Mouse (Mus musculus): ENCODE measurements at regions not wholly inside any gene's neighbourhood (a gene's known extent, or its start where the extent isn't known, plus 50 kb on each side); places are given as distances from the start of the nearest gene placed in this dataset.
A peak's percentile ranks its signal among the peaks of the same experiment; 100 is the strongest.

GRCm38 (mm10) chr10:30132243-30132642 is 68.1 kb downstream of the Cenpw start:
- no peak overlapping the region for H3K9ac ChIP-seq (ENCODE audit: insufficient read depth, low read depth)
- dilution Hi-C loops (cut with MboI; ENCODE audit: extremely low pct_ligation_motif_present, extremely low pct_unique_long_range_greater_than_20kb, low sequenced_read_pairs): no loop called here

DNA sequence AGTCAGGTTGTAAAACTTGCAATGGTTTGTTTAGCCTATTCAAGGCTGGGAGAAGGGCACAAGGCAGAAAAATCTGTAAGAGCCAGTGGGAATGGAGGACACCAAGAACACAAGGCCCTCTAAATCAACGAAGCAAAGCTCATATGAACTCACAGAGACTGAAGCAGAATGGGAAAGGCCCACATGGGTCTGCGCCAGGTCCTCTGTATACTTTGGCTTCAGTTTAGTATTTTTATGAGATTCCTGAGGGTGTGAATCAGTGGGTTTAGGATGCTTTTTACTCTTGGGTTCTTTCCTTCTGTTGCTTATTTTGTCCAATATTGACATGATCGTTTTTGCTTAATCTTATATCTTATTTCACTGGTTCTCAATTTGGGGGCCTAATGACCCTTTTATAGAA is 90.0 kb downstream of the Cenpw start:
- in situ Hi-C loops (cut with MboI; ENCODE audit: low pct_ligation_motif_present, low pct_unique_long_range_greater_than_20kb, low sequenced_read_pairs): no loop called here

More at GRCm38 (mm10) chr10:30132243-30132642, 68.1 kb downstream of the Cenpw start:
- no peaks in the 10 kb centered on the region for H3K9me3 ChIP-seq (replicated peaks; ENCODE audit: low read length)
- H3K4me3 ChIP-seq (replicated peaks in 1 of 3; ENCODE audit: low read depth in 2 of 3, low read length in 2 of 3, poor library complexity in 1 of 3): no peak overlapping the region
- no peak for TF ChIP-seq GABPA (IDR thresholded peaks at IDR 0.05; ENCODE audit: insufficient replicate concordance, low read depth, low read length)
- no peak for TF ChIP-seq IRF4 (IDR thresholded peaks at IDR 0.05; ENCODE audit: low read depth, low read length)
- peak; percentile 9 for TF ChIP-seq RAD21 (IDR thresholded peaks at IDR 0.05; ENCODE audit: low read depth, low read length)
- no peak for TF ChIP-seq MAZ (IDR thresholded peaks at IDR 0.05; ENCODE audit: low read depth, low read length)
- TF ChIP-seq SMC3 (IDR thresholded peaks at IDR 0.05; ENCODE audit: low read depth, low read length): no peak
- TF ChIP-seq CTCF (conservative IDR thresholded peaks at IDR 0.05 in 1 of 2, IDR thresholded peaks at IDR 0.05 in 1 of 2; ENCODE audit: low read depth in 2 of 2, low read length in 2 of 2): 0 out of 4 replicates have a peak, but pooled peaks of 1 of the 2 experiments have one; percentile 16
- no peak for TF ChIP-seq NELFE (IDR thresholded peaks at IDR 0.05; ENCODE audit: low read depth, low read length)
- no peak for TF ChIP-seq JUN (IDR thresholded peaks at IDR 0.05; ENCODE audit: insufficient read depth, low read depth, low read length)
- H3K79me2 ChIP-seq (replicated peaks; ENCODE audit: control insufficient read depth, extremely low read depth, insufficient read depth, poor library complexity, severe bottlenecking): no peaks in the 10 kb centered on the region
- H3K27me3 ChIP-seq (replicated peaks): no peaks in the 10 kb centered on the region
- no peaks in the 10 kb centered on the region for H3K36me3 ChIP-seq (replicated peaks in 1 of 2; ENCODE audit: control insufficient read depth in 1 of 2, insufficient read depth in 1 of 2, low read length in 1 of 2)
- H3K4me2 ChIP-seq (ENCODE audit: insufficient read depth, low read depth, poor library complexity, severe bottlenecking): no peak overlapping the region
- H3K27ac ChIP-seq (ENCODE audit: insufficient read depth, low read depth): no peak overlapping the region
- H3K4me1 ChIP-seq (ENCODE audit: control insufficient read depth in 1 of 2, insufficient read depth in 2 of 2): no peaks in the 10 kb centered on the region
- no peak for DNase-seq (ENCODE audit: extremely low read depth)
- in situ Hi-C loops (cut with MboI; ENCODE audit: low pct_ligation_motif_present, low pct_unique_long_range_greater_than_20kb, low sequenced_read_pairs): no loop called here

GRCm38 (mm10) chr10:30102443-30102842 is 97.9 kb downstream of the Cenpw start:
- DNase-seq (ENCODE audit: extremely low read depth): no peak
- Histone ChIP-seq H3K27ac (ENCODE audit: insufficient read depth, low read depth) (no peak overlapping the region), H3K9ac (ENCODE audit: insufficient read depth, low read depth) (no peak overlapping the region), H3K4me1 (ENCODE audit: control insufficient read depth in 1 of 2, insufficient read depth in 2 of 2) (no peaks in the 10 kb centered on the region), H3K4me3 (replicated peaks in 1 of 3; ENCODE audit: low read depth in 2 of 3, low read length in 2 of 3, poor library complexity in 1 of 3) (no peak overlapping the region), H3K36me3 (replicated peaks in 1 of 2; ENCODE audit: control insufficient read depth in 1 of 2, insufficient read depth in 1 of 2, low read length in 1 of 2) (no peaks in the 10 kb centered on the region), H3K4me2 (ENCODE audit: insufficient read depth, low read depth, poor library complexity, severe bottlenecking) (no peak overlapping the region), H3K9me3 (replicated peaks; ENCODE audit: low read length) (no peaks in the 10 kb centered on the region), H3K27me3 (replicated peaks) (no peaks in the 10 kb centered on the region), H3K79me2 (replicated peaks; ENCODE audit: control insufficient read depth, extremely low read depth, insufficient read depth, poor library complexity, severe bottlenecking) (no peaks in the 10 kb centered on the region)
- TF ChIP-seq ZNF384 (IDR thresholded peaks at IDR 0.05; ENCODE audit: low read depth, low read length) (no peak), MYC (IDR thresholded peaks at IDR 0.05; ENCODE audit: low read depth, low read length) (no peak), KAT2A (IDR thresholded peaks at IDR 0.05; ENCODE audit: insufficient replicate concordance, low read length) (no peak), BHLHE40 (IDR thresholded peaks at IDR 0.05; ENCODE audit: low read depth, low read length) (no peak), NELFE (IDR thresholded peaks at IDR 0.05; ENCODE audit: low read depth, low read length) (no peak), MAX (IDR thresholded peaks at IDR 0.05; ENCODE audit: low read length) (no peak), MAZ (IDR thresholded peaks at IDR 0.05; ENCODE audit: low read depth, low read length) (no peak), ELF1 (IDR thresholded peaks at IDR 0.05; ENCODE audit: low read depth, low read length) (no peak), MEF2A (IDR thresholded peaks at IDR 0.05; ENCODE audit: borderline replicate concordance, low read depth, low read length) (no peak), CHD1 (IDR thresholded peaks at IDR 0.05; ENCODE audit: low read depth, low read length) (no peak), JUND (conservative IDR thresholded peaks at IDR 0.05; ENCODE audit: low read depth, low read length) (no peak), MAFK (IDR thresholded peaks at IDR 0.05; ENCODE audit: insufficient replicate concordance, low read length) (no peak), MXI1 (IDR thresholded peaks at IDR 0.05; ENCODE audit: low read depth, low read length) (no peak), E2F4 (IDR thresholded peaks at IDR 0.05; ENCODE audit: insufficient replicate concordance, low read depth, low read length) (no peak), UBTF (IDR thresholded peaks at IDR 0.05; ENCODE audit: low read depth, low read length) (no peak)
- dilution Hi-C loops (cut with MboI; ENCODE audit: extremely low pct_ligation_motif_present, extremely low pct_unique_long_range_greater_than_20kb, low sequenced_read_pairs): no loop called here
- in situ Hi-C loops (cut with MboI; ENCODE audit: low pct_ligation_motif_present, low pct_unique_long_range_greater_than_20kb, low sequenced_read_pairs): no loop called here

More for the DNA sequence above, 90.0 kb downstream of the Cenpw start:
- H3K4me2 ChIP-seq (ENCODE audit: insufficient read depth, low read depth, poor library complexity, severe bottlenecking): no peak overlapping the region
- H3K9ac ChIP-seq (ENCODE audit: insufficient read depth, low read depth): no peak overlapping the region
- no peaks in the 10 kb centered on the region for H3K9me3 ChIP-seq (replicated peaks; ENCODE audit: low read length)
- dilution Hi-C loops (cut with MboI; ENCODE audit: extremely low pct_ligation_motif_present, extremely low pct_unique_long_range_greater_than_20kb, low sequenced_read_pairs): no loop called here
- no peak overlapping the region for H3K27ac ChIP-seq (ENCODE audit: insufficient read depth, low read depth)
- no peaks in the 10 kb centered on the region for H3K4me1 ChIP-seq (ENCODE audit: control insufficient read depth in 1 of 2, insufficient read depth in 2 of 2)
- no peak for TF ChIP-seq NRF1 (IDR thresholded peaks at IDR 0.05; ENCODE audit: low read depth, low read length)
- TF ChIP-seq ZC3H11A (IDR thresholded peaks at IDR 0.05; ENCODE audit: low read depth, low read length): no peak
- TF ChIP-seq EP300 (IDR thresholded peaks at IDR 0.05; ENCODE audit: low read length): no peak
- no peak for TF ChIP-seq ELF1 (IDR thresholded peaks at IDR 0.05; ENCODE audit: low read depth, low read length)
- TF ChIP-seq IRF4 (IDR thresholded peaks at IDR 0.05; ENCODE audit: low read depth, low read length): no peak
- TF ChIP-seq CHD1 (IDR thresholded peaks at IDR 0.05; ENCODE audit: low read depth, low read length): no peak
- no peak for TF ChIP-seq MEF2A (IDR thresholded peaks at IDR 0.05; ENCODE audit: borderline replicate concordance, low read depth, low read length)
- TF ChIP-seq JUN (IDR thresholded peaks at IDR 0.05; ENCODE audit: insufficient read depth, low read depth, low read length): no peak
- no peak overlapping the region for H3K4me3 ChIP-seq (replicated peaks in 1 of 3; ENCODE audit: low read depth in 2 of 3, low read length in 2 of 3, poor library complexity in 1 of 3)
- DNase-seq (ENCODE audit: extremely low read depth): no peak
- H3K27me3 ChIP-seq (replicated peaks): no peaks in the 10 kb centered on the region
- H3K79me2 ChIP-seq (replicated peaks; ENCODE audit: control insufficient read depth, extremely low read depth, insufficient read depth, poor library complexity, severe bottlenecking): no peaks in the 10 kb centered on the region
- no peaks in the 10 kb centered on the region for H3K36me3 ChIP-seq (replicated peaks in 1 of 2; ENCODE audit: control insufficient read depth in 1 of 2, insufficient read depth in 1 of 2, low read length in 1 of 2)

Data from CH12.LX (cell line).